Mouse (Mus musculus) embryonic facial prominence, embryonic 10.5 days (tissue): ENCODE results near the gene Slc38a4. TPM values are rescaled to one million over a fixed set of nuclear protein-coding genes. Genes with fewer than 3 reads are reported as not detected.

ENCODE experiments used
- DNase-seq: peaks from one replicate; pipeline ENCODE4 v3.0.0-alpha.2; 2017; ENCODE audit warnings: low spot score
- H3K27ac ChIP-seq: fragments of 300-500 bp; sonication (generic); replicated peaks from 2 replicates; pipeline ENCODE4 v1.5.1; 2016; ENCODE audit warnings: mild to moderate bottlenecking
- H3K27me3 ChIP-seq: fragments of 300-500 bp; sonication (generic); replicated peaks from 2 replicates; pipeline ENCODE4 v1.6.1; 2016; ENCODE audit warnings: low read depth, mild to moderate bottlenecking; ENCODE audit not compliant: poor library complexity, severe bottlenecking
- H3K36me3 ChIP-seq: fragments of 300-500 bp; sonication (generic); replicated peaks from 2 replicates; pipeline ENCODE4 v1.6.1; 2016; ENCODE audit warnings: mild to moderate bottlenecking, moderate library complexity
- H3K4me1 ChIP-seq: fragments of 300-500 bp; sonication (generic); 2 replicates; pipeline ENCODE4 v1.6.1; 2016
- H3K4me3 ChIP-seq: fragments of 300-500 bp; sonication (generic); 2 replicates; pipeline ENCODE4 v1.5.1; 2016; ENCODE audit warnings: mild to moderate bottlenecking, moderate library complexity
- H3K9me3 ChIP-seq: fragments of 300-500 bp; sonication (generic); 2 replicates; pipeline ENCODE4 v1.6.1; 2016; ENCODE audit warnings: mild to moderate bottlenecking
- WGBS: fragments of 180-500 bp; shearing (Covaris S2); methylation state at CpG from one replicate; pipeline ENCODE4 v1.1.7; 2016; 5-methylcytosine and 5-hydroxymethylcytosine counted together
- polyA plus RNA-seq: library from polyadenylated mRNA; unstranded; fragments of >200 nt; fragmentation: Nextera tagmentation; extraction: Ambion mirVana; gene quantifications from 2 replicates; pipeline ENCODE4 v1.2.1, GENCODE M21; 2016

Slc38a4 gene
- polyA plus RNA-seq, 1 experiment from 2014 or later, result 53.5 TPM

- peak overlapping the region; percentile 81 for H3K27ac ChIP-seq
- H3K9me3 ChIP-seq, result peaks cover 12% of the 10 kb centered on the region
- 60% methylated on average over 11 of the region's 11 CpGs for WGBS
- peak; percentile 39 for DNase-seq
- no peaks in the 10 kb centered on the region for H3K36me3 ChIP-seq
- H3K4me1 ChIP-seq, result peaks cover 40% of the 10 kb centered on the region
- no peaks in the 10 kb centered on the region for H3K27me3 ChIP-seq
- 0 out of 2 replicates have a peak overlapping the region, but pooled peaks have one; percentile 20 for H3K4me3 ChIP-seq
Observed at GRCm38 (mm10) chr15:97049281-97049841, 6.4 kb downstream of the Slc38a4 start.

- no peaks in the 10 kb centered on the region for H3K27me3 ChIP-seq
- H3K9me3 ChIP-seq, result 0 out of 2 replicates have a peak, but pooled peaks cover 3% of the 10 kb centered on the region
- no peak overlapping the region for H3K4me3 ChIP-seq
- H3K36me3 ChIP-seq, result no peaks in the 10 kb centered on the region
- DNase-seq, result no peak
- H3K4me1 ChIP-seq, result peaks cover 34% of the 10 kb centered on the region
- no peak overlapping the region for H3K27ac ChIP-seq
- WGBS, result 88% methylated on average over 5 of the region's 5 CpGs
Observed at GRCm38 (mm10) chr15:97048267-97048666, 7.5 kb downstream of the Slc38a4 start.

DNA sequence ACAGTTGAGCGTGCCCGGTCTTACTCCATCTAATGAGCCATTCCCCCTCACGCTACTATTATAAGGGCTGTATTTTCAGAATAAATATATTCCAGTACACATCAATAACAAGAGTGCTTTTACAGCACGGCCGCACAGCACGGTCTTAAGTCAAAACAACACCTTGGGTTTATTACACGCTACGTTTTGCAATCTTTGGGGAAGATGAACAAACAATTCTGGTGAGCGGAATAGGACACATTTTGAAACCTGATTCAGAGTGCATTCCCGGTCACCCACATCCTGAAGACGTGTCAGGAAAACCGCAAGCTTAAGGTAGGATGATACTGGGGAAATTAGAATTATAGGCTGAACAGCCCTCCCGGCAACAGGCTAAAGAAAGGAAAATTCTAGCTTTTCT lies 11.8 kb downstream of the Slc38a4 start:
- Histone ChIP-seq H3K27me3 (no peaks in the 10 kb centered on the region), H3K27ac (no peak overlapping the region), H3K4me1 (peaks cover 12% of the 10 kb centered on the region), H3K9me3 (no peaks in the 10 kb centered on the region), H3K36me3 (no peaks in the 10 kb centered on the region), H3K4me3 (no peak overlapping the region)
- WGBS, result 91% methylated on average over 13 of the region's 13 CpGs
- no peak for DNase-seq

- no peak overlapping the region for H3K27ac ChIP-seq
- 82% methylated on average over 7 of the region's 7 CpGs for whole genome bisulfite sequencing
Observed at GRCm38 (mm10) chr15:97042001-97042491, 13.7 kb downstream of the Slc38a4 start.

DNA sequence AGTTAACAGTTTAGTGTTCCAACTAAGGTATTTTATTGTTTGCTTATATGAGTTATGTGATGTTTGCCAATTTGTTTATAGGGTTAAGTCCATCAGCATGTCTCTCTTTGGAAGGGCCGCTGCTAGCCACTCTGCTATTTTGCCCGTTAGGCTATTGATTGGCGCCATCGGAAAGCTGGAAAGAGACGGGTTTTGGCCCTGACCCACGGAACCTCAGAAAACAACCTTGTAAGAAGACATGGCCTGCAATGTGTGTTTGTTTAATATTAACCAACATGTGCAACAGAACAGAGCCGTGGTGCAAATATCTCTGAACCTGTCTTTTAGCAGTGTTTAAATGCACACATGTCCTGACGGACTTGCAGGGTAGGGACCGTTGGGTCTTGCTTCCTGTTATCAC lies 14.6 kb downstream of the Slc38a4 start:
- Histone ChIP-seq H3K27me3 (no peaks in the 10 kb centered on the region), H3K4me3 (no peak overlapping the region), H3K4me1 (0 out of 2 replicates have a peak, but pooled peaks cover 2% of the 10 kb centered on the region), H3K9me3 (no peaks in the 10 kb centered on the region), H3K36me3 (0 out of 2 replicates have a peak, but pooled peaks cover 3% of the 10 kb centered on the region), H3K27ac (no peak overlapping the region)
- DNase-seq, result no peak
- 95% methylated on average over 9 of the region's 9 CpGs for WGBS

More at GRCm38 (mm10) chr15:97042001-97042491, 13.7 kb downstream of the Slc38a4 start:
- no peak for DNase-seq
- H3K4me1 ChIP-seq, result 0 out of 2 replicates have a peak, but pooled peaks cover 2% of the 10 kb centered on the region
- no peak overlapping the region for H3K4me3 ChIP-seq
- H3K9me3 ChIP-seq, result no peaks in the 10 kb centered on the region
- H3K36me3 ChIP-seq, result 0 out of 2 replicates have a peak, but pooled peaks cover 3% of the 10 kb centered on the region
- no peaks in the 10 kb centered on the region for H3K27me3 ChIP-seq

DNA sequence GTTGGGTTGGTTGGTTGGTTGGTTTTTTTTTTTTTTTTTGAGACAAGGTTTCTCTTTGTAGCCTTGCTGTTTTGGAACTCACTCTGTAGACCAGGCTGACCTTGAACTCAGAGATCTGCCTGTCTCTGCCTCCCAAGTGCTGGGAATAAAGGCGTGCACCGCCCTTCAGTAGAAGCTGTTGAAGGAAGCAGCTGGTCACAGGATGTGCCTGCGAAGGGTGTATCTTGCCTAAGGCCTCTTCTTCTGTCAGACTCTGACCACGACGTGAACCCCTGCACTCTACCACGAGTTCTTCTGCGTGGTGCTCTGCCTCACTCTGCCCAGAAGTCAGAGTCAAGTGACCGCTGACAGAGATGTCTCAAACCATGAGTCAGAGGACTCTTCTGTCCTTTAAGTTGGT lies 18.0 kb downstream of the Slc38a4 start:
- DNase-seq, result no peak
- H3K27me3 ChIP-seq, result no peaks in the 10 kb centered on the region
- H3K27ac ChIP-seq, result no peak overlapping the region
- 93% methylated on average over 8 of the region's 8 CpGs for whole genome bisulfite sequencing
- H3K4me3 ChIP-seq, result no peak overlapping the region
- peaks cover 8% of the 10 kb centered on the region for H3K4me1 ChIP-seq
- no peaks in the 10 kb centered on the region for H3K9me3 ChIP-seq
- 0 out of 2 replicates have a peak, but pooled peaks cover 3% of the 10 kb centered on the region for H3K36me3 ChIP-seq

GRCm38 (mm10) chr15:97035892-97036291 lies 19.9 kb downstream of the Slc38a4 start:
- no peak overlapping the region for H3K27ac ChIP-seq
- no peaks in the 10 kb centered on the region for H3K9me3 ChIP-seq
- peaks cover 8% of the 10 kb centered on the region for H3K4me1 ChIP-seq
- DNase-seq, result no peak
- 0 out of 2 replicates have a peak, but pooled peaks cover 3% of the 10 kb centered on the region for H3K36me3 ChIP-seq
- H3K27me3 ChIP-seq, result no peaks in the 10 kb centered on the region
- WGBS, result 91% methylated on average over 6 of the region's 6 CpGs
- no peak overlapping the region for H3K4me3 ChIP-seq

DNA sequence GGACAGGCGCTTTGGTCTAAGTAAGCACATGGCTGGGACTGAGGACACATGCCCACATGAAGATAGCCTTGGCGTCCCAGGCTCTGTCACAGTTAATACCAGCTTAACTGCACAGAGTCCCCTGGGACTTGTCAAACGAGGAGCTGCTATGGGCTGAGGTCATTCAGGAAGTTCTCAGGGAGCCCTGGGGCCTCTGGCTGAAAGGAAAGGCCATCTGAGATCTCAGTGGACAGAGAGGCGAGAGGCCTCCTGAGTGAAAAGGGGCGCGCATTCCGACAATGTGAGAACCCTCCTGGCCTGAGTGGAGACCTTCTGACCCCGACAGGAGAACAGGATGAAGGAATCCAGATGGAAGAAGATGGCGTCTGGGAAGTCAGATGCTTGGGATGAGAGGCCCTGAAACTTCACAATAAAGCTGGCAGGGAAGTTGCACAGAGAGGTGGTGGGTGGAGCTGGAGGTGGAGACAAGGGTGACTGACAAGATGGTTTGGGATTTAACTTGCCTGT lies 22.2 kb downstream of the Slc38a4 start:
- Histone ChIP-seq H3K27me3 (no peaks in the 10 kb centered on the region), H3K4me1 (peaks cover 6% of the 10 kb centered on the region), H3K36me3 (0 out of 2 replicates have a peak, but pooled peaks cover 3% of the 10 kb centered on the region), H3K4me3 (0 out of 2 replicates have a peak overlapping the region, but pooled peaks have one; percentile 11), H3K9me3 (no peaks in the 10 kb centered on the region), H3K27ac (peak overlapping the region; percentile 83)
- peak; percentile 75 for DNase-seq
- 17% methylated on average over 9 of the region's 9 CpGs for WGBS

DNA sequence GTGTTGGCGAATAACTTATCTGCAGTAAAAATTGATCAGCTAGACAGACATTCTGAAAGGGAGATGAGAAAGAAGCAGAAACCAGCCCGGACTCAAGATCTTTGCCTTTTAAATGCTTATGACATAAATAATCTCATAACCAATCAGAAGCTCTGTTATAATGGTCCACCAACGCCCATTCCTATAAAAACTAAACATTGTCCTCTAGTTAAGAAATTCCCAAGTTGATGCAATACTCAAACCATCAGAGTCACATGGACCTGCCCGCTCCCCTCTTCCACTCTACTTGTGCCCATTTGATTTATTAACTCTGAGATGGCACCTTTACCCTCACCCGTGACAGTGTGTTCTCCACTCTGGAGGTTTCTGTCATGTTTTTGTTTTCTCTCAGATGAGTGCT lies 23.9 kb downstream of the Slc38a4 start:
- H3K4me1 ChIP-seq, result peaks cover 9% of the 10 kb centered on the region
- no peak overlapping the region for H3K27ac ChIP-seq
- H3K4me3 ChIP-seq, result no peak overlapping the region
- H3K27me3 ChIP-seq, result no peaks in the 10 kb centered on the region
- 90% methylated on average over 5 of the region's 5 CpGs for WGBS
- DNase-seq, result no peak
- H3K9me3 ChIP-seq, result no peaks in the 10 kb centered on the region
- H3K36me3 ChIP-seq, result no peaks in the 10 kb centered on the region

- no peaks in the 10 kb centered on the region for H3K27me3 ChIP-seq
- DNase-seq, result no peak
- no peak overlapping the region for H3K27ac ChIP-seq
- H3K36me3 ChIP-seq, result no peaks in the 10 kb centered on the region
- H3K4me1 ChIP-seq, result peaks cover 9% of the 10 kb centered on the region
- H3K9me3 ChIP-seq, result no peaks in the 10 kb centered on the region
- H3K4me3 ChIP-seq, result no peak overlapping the region
- 94% methylated on average over 10 of the region's 10 CpGs for WGBS
Observed at GRCm38 (mm10) chr15:97030984-97031492, 24.7 kb downstream of the Slc38a4 start.

- DNase-seq, result no peak
- H3K4me3 ChIP-seq, result no peak overlapping the region
- 90% methylated on average over 4 of the region's 4 CpGs for WGBS
Observed at GRCm38 (mm10) chr15:97030136-97030535, 25.6 kb downstream of the Slc38a4 start.

GRCm38 (mm10) chr15:97029064-97029791 lies 26.5 kb downstream of the Slc38a4 start:
- Histone ChIP-seq H3K27me3 (no peaks in the 10 kb centered on the region), H3K9me3 (no peaks in the 10 kb centered on the region), H3K36me3 (no peaks in the 10 kb centered on the region), H3K4me1 (peaks cover 9% of the 10 kb centered on the region), H3K4me3 (no peak overlapping the region), H3K27ac (no peak overlapping the region)
- 85% methylated on average over 9 of the region's 9 CpGs for WGBS
- DNase-seq, result no peak

More at GRCm38 (mm10) chr15:97030136-97030535, 25.6 kb downstream of the Slc38a4 start:
- Histone ChIP-seq H3K27me3 (no peaks in the 10 kb centered on the region), H3K4me1 (peaks cover 9% of the 10 kb centered on the region), H3K9me3 (no peaks in the 10 kb centered on the region), H3K36me3 (no peaks in the 10 kb centered on the region), H3K27ac (no peak overlapping the region)
